Mouse (Mus musculus): ENCODE measurements at regions not wholly inside any gene's neighbourhood (a gene's known extent, or its start where the extent isn't known, plus 50 kb on each side); places are given as distances from the start of the nearest gene placed in this dataset.

DNA sequence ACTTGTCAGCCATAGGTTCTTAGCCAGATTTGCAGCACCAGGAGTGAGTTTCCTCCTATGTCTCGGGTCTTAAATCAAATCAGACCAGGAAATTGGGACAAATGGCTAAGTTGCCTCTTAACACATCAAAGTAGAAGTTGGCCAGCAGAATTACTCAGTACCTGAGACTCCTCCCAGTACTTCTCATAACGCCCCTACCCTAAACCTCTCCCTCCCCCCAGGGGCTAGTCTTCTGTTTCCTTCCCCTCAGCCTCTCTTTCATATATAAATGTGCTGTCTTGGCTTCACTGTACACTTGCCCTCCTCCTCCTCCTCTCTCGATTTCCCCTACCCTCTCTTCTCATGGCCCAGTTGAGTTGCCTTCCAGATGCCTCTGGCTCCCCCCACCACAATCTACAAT lies 79.9 kb upstream of the Sox13 start:
- Histone ChIP-seq H3K36me3 (ENCODE audit: control insufficient read depth, insufficient read depth, low read length) (no peaks in the 10 kb centered on the region), H3K9ac (ENCODE audit: low read depth, low read length) (no peak overlapping the region), H3K27ac (replicated peaks; ENCODE audit: insufficient read depth, low read depth, low read length) (no peak overlapping the region), H3K27me3 (ENCODE audit: control insufficient read depth, insufficient read depth, low read length) (no peaks in the 10 kb centered on the region), H3K4me1 (ENCODE audit: control insufficient read depth, insufficient read depth, low read length) (peaks cover 11% of the 10 kb centered on the region), H3K4me3 (ENCODE audit: insufficient read depth, low read depth, low read length) (no peak overlapping the region), H3K79me2 (ENCODE audit: control insufficient read depth, insufficient read depth, low read length) (no peaks in the 10 kb centered on the region)
- WGBS, result 84% methylated on average over 3 of the region's 3 CpGs
- TF ChIP-seq CTCF (IDR thresholded peaks at IDR 0.05; ENCODE audit: low read depth, low read length) (no peak), POLR2A (IDR thresholded peaks at IDR 0.05; ENCODE audit: extremely low read depth, insufficient read depth, low read length) (no peak)
- DNase-seq (ENCODE audit: extremely low read depth, low read depth, low spot score), result no peak

DNA sequence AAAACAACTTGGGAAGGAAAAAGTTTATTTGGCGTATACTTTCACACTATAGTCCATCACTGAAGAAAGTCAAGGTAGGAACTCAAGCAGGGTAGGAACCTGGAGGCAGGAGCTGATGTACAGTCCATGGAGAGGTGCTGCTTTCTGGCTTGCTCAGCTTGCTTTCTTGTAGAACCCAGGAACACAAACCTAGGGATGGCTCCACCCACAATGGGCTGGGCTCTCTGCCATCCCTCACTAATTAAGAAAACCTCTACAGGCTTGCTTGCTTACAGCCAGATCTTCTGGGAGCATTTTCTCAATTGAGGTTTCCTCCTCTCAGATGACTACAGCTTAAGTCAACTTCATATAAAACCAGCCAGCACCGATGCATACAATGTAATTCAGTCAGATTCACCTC lies 79.2 kb upstream of the Sox13 start:
- no peaks in the 10 kb centered on the region for H3K27me3 ChIP-seq (ENCODE audit: control insufficient read depth, insufficient read depth, low read length)
- H3K79me2 ChIP-seq (ENCODE audit: control insufficient read depth, insufficient read depth, low read length), result no peaks in the 10 kb centered on the region
- H3K9ac ChIP-seq (ENCODE audit: low read depth, low read length), result no peak overlapping the region
- peaks cover 11% of the 10 kb centered on the region for H3K4me1 ChIP-seq (ENCODE audit: control insufficient read depth, insufficient read depth, low read length)
- 96% methylated on average over 2 of the region's 2 CpGs for WGBS
- TF ChIP-seq POLR2A (IDR thresholded peaks at IDR 0.05; ENCODE audit: extremely low read depth, insufficient read depth, low read length), result no peak
- no peak for TF ChIP-seq CTCF (IDR thresholded peaks at IDR 0.05; ENCODE audit: low read depth, low read length)
- H3K27ac ChIP-seq (replicated peaks; ENCODE audit: insufficient read depth, low read depth, low read length), result no peak overlapping the region
- no peak overlapping the region for H3K4me3 ChIP-seq (ENCODE audit: insufficient read depth, low read depth, low read length)
- no peaks in the 10 kb centered on the region for H3K36me3 ChIP-seq (ENCODE audit: control insufficient read depth, insufficient read depth, low read length)
- no peak for DNase-seq (ENCODE audit: extremely low read depth, low read depth, low spot score)

DNA sequence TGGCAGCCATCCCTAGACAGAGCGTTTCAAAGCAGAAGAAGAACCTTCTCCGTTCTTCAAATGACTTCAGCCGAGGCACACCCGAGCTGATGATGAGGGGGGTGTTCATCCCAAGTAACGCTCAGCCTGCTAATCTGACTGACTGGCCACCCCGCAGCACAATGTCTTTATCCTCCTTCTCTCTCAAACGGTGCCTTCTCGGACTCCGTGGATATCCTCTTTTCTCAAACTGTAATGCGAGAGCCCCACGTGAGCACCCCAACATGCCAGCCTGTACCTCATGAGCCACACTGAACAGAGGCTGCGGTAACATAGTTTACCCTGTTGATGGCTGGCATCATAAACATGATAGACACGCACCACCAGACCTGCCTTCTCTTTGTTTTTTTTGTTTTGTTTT lies 76.8 kb upstream of the Sox13 start:
- Histone ChIP-seq H3K79me2 (ENCODE audit: control insufficient read depth, insufficient read depth, low read length) (no peaks in the 10 kb centered on the region), H3K36me3 (ENCODE audit: control insufficient read depth, insufficient read depth, low read length) (no peaks in the 10 kb centered on the region), H3K4me3 (ENCODE audit: insufficient read depth, low read depth, low read length) (no peak overlapping the region), H3K4me1 (ENCODE audit: control insufficient read depth, insufficient read depth, low read length) (peaks cover 7% of the 10 kb centered on the region), H3K27ac (replicated peaks; ENCODE audit: insufficient read depth, low read depth, low read length) (no peak overlapping the region), H3K9ac (ENCODE audit: low read depth, low read length) (no peak overlapping the region), H3K27me3 (ENCODE audit: control insufficient read depth, insufficient read depth, low read length) (no peaks in the 10 kb centered on the region)
- TF ChIP-seq CTCF (IDR thresholded peaks at IDR 0.05; ENCODE audit: low read depth, low read length) (no peak), POLR2A (IDR thresholded peaks at IDR 0.05; ENCODE audit: extremely low read depth, insufficient read depth, low read length) (no peak)
- no peak for DNase-seq (ENCODE audit: extremely low read depth, low read depth, low spot score)
- 89% methylated on average over 13 of the region's 13 CpGs for WGBS

DNA sequence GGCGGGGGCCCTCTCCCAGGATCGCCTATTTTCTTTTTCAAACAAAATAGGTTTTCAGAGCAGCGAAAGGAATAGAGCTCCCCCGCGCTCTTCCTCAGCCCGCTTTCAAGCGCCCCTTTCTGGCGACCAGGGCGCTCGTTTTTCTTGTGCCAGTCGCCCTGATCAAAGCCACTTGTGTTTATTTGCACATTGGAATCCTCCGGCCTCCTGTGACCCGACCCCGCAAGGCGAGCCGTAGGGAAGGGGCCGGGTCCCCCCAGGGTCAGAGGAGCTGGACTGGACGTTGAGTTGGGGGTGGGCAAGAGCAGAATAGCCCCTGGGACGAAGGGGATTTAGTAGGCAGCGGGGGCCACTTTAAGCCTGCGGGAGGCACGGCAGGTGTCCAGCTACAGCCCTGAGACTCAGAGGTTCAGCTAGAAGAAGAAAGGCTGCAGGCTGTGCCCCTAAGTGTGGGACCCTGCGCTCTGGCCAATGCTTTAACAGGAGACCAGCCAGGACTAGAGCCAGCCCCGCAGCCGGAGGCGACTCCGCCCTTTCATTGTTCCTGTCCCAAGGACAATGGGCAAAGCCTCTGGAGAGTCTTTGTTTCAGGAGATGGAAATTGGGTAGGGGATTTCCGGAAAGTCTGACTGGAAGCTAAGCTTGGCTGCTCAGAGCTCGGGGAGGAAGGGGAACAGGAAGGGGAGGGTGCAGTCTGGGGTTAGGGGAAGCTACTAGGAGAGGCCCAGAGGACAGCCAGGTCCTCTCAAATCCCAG lies 69.0 kb upstream of the Sox13 start:
- H3K27ac ChIP-seq (replicated peaks; ENCODE audit: insufficient read depth, low read depth, low read length), result peak overlapping the region; percentile 13
- TF ChIP-seq CTCF (IDR thresholded peaks at IDR 0.05; ENCODE audit: low read depth, low read length) (no peak), POLR2A (IDR thresholded peaks at IDR 0.05; ENCODE audit: extremely low read depth, insufficient read depth, low read length) (no peak)

DNA sequence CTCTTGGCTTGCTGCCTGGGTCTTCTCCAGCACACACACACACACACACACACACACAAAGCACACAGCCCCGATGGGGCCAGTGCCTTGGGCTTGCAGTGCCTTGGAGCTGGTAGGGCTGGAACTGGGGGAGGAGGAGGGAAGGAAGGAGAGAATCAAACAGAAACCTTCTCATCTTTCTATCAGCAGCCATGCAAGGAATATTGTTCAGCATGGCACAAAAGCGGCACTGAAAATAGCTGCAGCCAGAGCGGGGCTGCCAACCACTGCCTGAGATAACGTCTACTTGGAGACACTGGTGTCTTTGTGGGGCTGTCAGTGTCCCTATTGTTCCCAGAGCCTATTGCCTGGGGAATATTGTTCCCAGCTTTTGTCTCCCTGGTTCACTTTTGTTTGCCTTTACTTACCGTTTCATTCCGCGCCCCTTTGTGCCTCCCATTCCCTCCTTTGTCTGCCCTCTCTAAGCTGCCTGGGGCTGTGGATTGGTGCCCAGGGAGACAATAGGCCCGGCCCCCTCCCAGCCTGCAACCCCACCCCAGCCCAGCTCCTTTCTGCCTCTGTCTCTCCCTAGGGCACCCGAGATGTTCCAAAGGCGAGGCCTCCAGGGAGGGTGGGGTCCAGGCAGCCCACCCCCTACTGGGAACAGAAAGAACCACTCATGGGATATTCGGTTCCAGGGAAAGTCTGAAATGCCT lies 68.3 kb upstream of the Sox13 start:
- TF ChIP-seq POLR2A (IDR thresholded peaks at IDR 0.05; ENCODE audit: extremely low read depth, insufficient read depth, low read length) (no peak), CTCF (IDR thresholded peaks at IDR 0.05; ENCODE audit: low read depth, low read length) (0 out of 2 replicates have a peak, but pooled peaks have one; percentile 2)
- Histone ChIP-seq H3K79me2 (ENCODE audit: control insufficient read depth, insufficient read depth, low read length) (no peaks in the 10 kb centered on the region), H3K4me1 (ENCODE audit: control insufficient read depth, insufficient read depth, low read length) (no peaks in the 10 kb centered on the region), H3K27me3 (ENCODE audit: control insufficient read depth, insufficient read depth, low read length) (no peaks in the 10 kb centered on the region), H3K4me3 (ENCODE audit: insufficient read depth, low read depth, low read length) (no peak overlapping the region), H3K9ac (ENCODE audit: low read depth, low read length) (peak overlapping the region; percentile 45), H3K27ac (replicated peaks; ENCODE audit: insufficient read depth, low read depth, low read length) (no peak overlapping the region; the same call in 1 of the 2 replicates), H3K36me3 (ENCODE audit: control insufficient read depth, insufficient read depth, low read length) (no peaks in the 10 kb centered on the region)
- 35% methylated on average over 11 of the region's 11 CpGs for WGBS
- DNase-seq (ENCODE audit: extremely low read depth, low read depth, low spot score), result no peak

More for the DNA sequence above, 69.0 kb upstream of the Sox13 start:
- Histone ChIP-seq H3K36me3 (ENCODE audit: control insufficient read depth, insufficient read depth, low read length) (no peaks in the 10 kb centered on the region), H3K27me3 (ENCODE audit: control insufficient read depth, insufficient read depth, low read length) (no peaks in the 10 kb centered on the region), H3K9ac (ENCODE audit: low read depth, low read length) (peak overlapping the region; percentile 45), H3K4me1 (ENCODE audit: control insufficient read depth, insufficient read depth, low read length) (no peaks in the 10 kb centered on the region), H3K4me3 (ENCODE audit: insufficient read depth, low read depth, low read length) (peak overlapping the region; percentile 35; the same call in 1 of the 2 replicates), H3K79me2 (ENCODE audit: control insufficient read depth, insufficient read depth, low read length) (no peaks in the 10 kb centered on the region)
- 9% methylated on average over 29 of the region's 29 CpGs for WGBS
- DNase-seq (ENCODE audit: extremely low read depth, low read depth, low spot score), result peak; percentile 6

DNA sequence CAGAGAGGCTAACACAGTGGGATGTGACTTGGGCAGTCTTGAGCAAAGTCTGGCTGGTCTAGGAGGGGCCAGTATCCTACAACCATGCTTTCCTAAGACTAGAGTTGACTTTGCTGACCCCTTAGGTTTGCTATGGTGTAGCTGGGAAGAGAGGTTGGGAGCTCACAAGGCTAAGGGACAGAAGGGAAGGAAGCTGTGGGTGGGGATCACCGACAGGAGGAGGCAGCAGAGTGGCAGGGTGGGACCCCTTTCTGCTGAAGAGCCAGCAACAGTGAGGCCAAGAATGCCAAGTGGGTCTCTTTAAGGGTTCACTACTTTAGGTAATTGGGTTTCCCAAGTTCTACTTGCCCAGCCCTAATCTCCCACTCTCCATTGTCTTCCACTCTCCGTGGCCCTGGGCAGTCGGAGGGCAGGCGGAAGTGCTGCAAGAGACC lies 67.7 kb upstream of the Sox13 start:
- 69% methylated on average over 4 of the region's 4 CpGs for WGBS
- DNase-seq (ENCODE audit: extremely low read depth, low read depth, low spot score), result no peak
- TF ChIP-seq POLR2A (IDR thresholded peaks at IDR 0.05; ENCODE audit: extremely low read depth, insufficient read depth, low read length) (no peak), CTCF (IDR thresholded peaks at IDR 0.05; ENCODE audit: low read depth, low read length) (no peak)
- Histone ChIP-seq H3K4me1 (ENCODE audit: control insufficient read depth, insufficient read depth, low read length) (no peaks in the 10 kb centered on the region), H3K36me3 (ENCODE audit: control insufficient read depth, insufficient read depth, low read length) (no peaks in the 10 kb centered on the region), H3K9ac (ENCODE audit: low read depth, low read length) (no peak overlapping the region), H3K27me3 (ENCODE audit: control insufficient read depth, insufficient read depth, low read length) (no peaks in the 10 kb centered on the region), H3K4me3 (ENCODE audit: insufficient read depth, low read depth, low read length) (no peak overlapping the region), H3K79me2 (ENCODE audit: control insufficient read depth, insufficient read depth, low read length) (no peaks in the 10 kb centered on the region), H3K27ac (replicated peaks; ENCODE audit: insufficient read depth, low read depth, low read length) (no peak overlapping the region)
